In genomic region chr19:6363091-6363410, GRCm38 (mm10) we compare ENCODE assay signal across 7 mouse cellular contexts. TPM values are rescaled to one million over a fixed set of nuclear protein-coding genes. Genes with fewer than 3 reads are reported as not detected.
DNase-seq lines count a peak whose midpoint lies in the region; ATAC-seq and TF ChIP-seq lines count a peak whose summit lies in the region.

No protein-coding gene starts in this region.

- H3K4me1 ChIP-seq in lung, embryonic 15.5 days, result peaks cover 28% of the 10 kb centered on the region
- H3K4me1 ChIP-seq in embryonic fibroblast, embryonic 13.5 days (ENCODE audit: control insufficient read depth, insufficient read depth, low read length), result peaks cover 7% of the 10 kb centered on the region; the same call in 1 of the 2 replicates
- H3K4me1 ChIP-seq in limb, embryonic 12.5 days (replicated peaks), result peaks cover 28% of the 10 kb centered on the region
- H3K4me1 ChIP-seq in small intestine, adult 2 months (ENCODE audit: control insufficient read depth, insufficient read depth, insufficient read length, low read length), result no peaks in the 10 kb centered on the region; the same call in 1 of the 2 replicates

- under 1% methylated on average over 11 of the region's 11 CpGs for WGBS in lung, embryonic 15.5 days
- WGBS in limb, embryonic 12.5 days, result 1% methylated on average over 11 of the region's 11 CpGs
- WGBS in small intestine, adult 2 months, result under 1% methylated on average over 11 of the region's 11 CpGs

- no peaks in the 10 kb centered on the region for H3K9me3 ChIP-seq in lung, embryonic 15.5 days
- H3K9me3 ChIP-seq in limb, embryonic 12.5 days, result no peaks in the 10 kb centered on the region

- peak overlapping the region; percentile 35; the same call in 1 of the 2 replicates for H3K27ac ChIP-seq in lung, embryonic 15.5 days
- 0 out of 2 replicates have a peak overlapping the region, but pooled peaks have one; percentile 23 for H3K27ac ChIP-seq in embryonic fibroblast, embryonic 13.5 days (ENCODE audit: insufficient read depth, low read length)
- H3K27ac ChIP-seq in limb, embryonic 12.5 days, result peak overlapping the region; percentile 99
- H3K27ac ChIP-seq in small intestine, adult 2 months (ENCODE audit: insufficient read depth, low read depth, low read length), result peak overlapping the region; percentile 91

- no peaks in the 10 kb centered on the region for H3K27me3 ChIP-seq in lung, embryonic 15.5 days
- no peaks in the 10 kb centered on the region for H3K27me3 ChIP-seq in limb, embryonic 12.5 days
- H3K27me3 ChIP-seq in small intestine, adult 2 months (ENCODE audit: control insufficient read depth, insufficient read depth, low read length), result no peaks in the 10 kb centered on the region

- peak overlapping the region; percentile 85 for H3K4me3 ChIP-seq in lung, embryonic 15.5 days
- H3K4me3 ChIP-seq in embryonic fibroblast, embryonic 13.5 days (ENCODE audit: insufficient read depth, low read length), result peak overlapping the region; percentile 62
- peak overlapping the region; percentile 98 for H3K4me3 ChIP-seq in limb, embryonic 12.5 days (replicated peaks)
- peak overlapping the region; percentile 19 for H3K4me3 ChIP-seq in small intestine, adult 2 months (ENCODE audit: low read depth, low read length)

- TF ChIP-seq POLR2A in embryonic fibroblast, embryonic 13.5 days (IDR thresholded peaks at IDR 0.05; ENCODE audit: low read depth, low read length), result peak; percentile 44
- TF ChIP-seq POLR2A in small intestine, adult 2 months (IDR thresholded peaks at IDR 0.05; ENCODE audit: low read depth, low read length), result no peak

- H3K9ac ChIP-seq in lung, embryonic 15.5 days, result peak overlapping the region; percentile 55
- no peak overlapping the region; the same call in 1 of the 2 replicates for H3K9ac ChIP-seq in limb, embryonic 12.5 days (replicated peaks)

- peaks cover 30% of the 10 kb centered on the region for H3K36me3 ChIP-seq in lung, embryonic 15.5 days
- peaks cover 46% of the 10 kb centered on the region for H3K36me3 ChIP-seq in limb, embryonic 12.5 days
- H3K36me3 ChIP-seq in small intestine, adult 2 months (ENCODE audit: control insufficient read depth, insufficient read depth, low read length), result peaks cover 25% of the 10 kb centered on the region

- ATAC-seq in lung, embryonic 15.5 days (ENCODE audit: borderline replicate concordance, extremely low read depth, low FRiP score, low TSS enrichment), result no peak
- ATAC-seq in limb, embryonic 12.5 days (ENCODE audit: insufficient number of reproducible peaks, insufficient read depth, low FRiP score, low TSS enrichment, low read depth), result no peak

- no peak for TF ChIP-seq CTCF in embryonic fibroblast, embryonic 13.5 days (IDR thresholded peaks at IDR 0.05; ENCODE audit: borderline replicate concordance, insufficient read depth, low read length)
- no peak for TF ChIP-seq CTCF in small intestine, adult 2 months (IDR thresholded peaks at IDR 0.05; ENCODE audit: extremely low read depth, insufficient read length, insufficient replicate concordance, low read depth, low read length)

- DNase-seq in lung, postnatal 25 days (ENCODE audit: low spot score), result no peak
- DNase-seq in right cerebral cortex, postnatal 25 days, result no peak
- DNase-seq in adrenal gland, adult 18-20 months (ENCODE audit: low spot score in 2 of 2), result no peak

- peak overlapping the region; percentile 59 for H3K4me2 ChIP-seq in lung, embryonic 15.5 days
- peak overlapping the region; percentile 92 for H3K4me2 ChIP-seq in limb, embryonic 12.5 days

RNA-seq across cellular contexts. Expression of gene Sf1, which starts 0.4 kb away (rescaled TPM):
- polyA plus RNA-seq in lung, embryonic 15.5 days (2015; fragmentation: Nextera tagmentation; extraction: Ambion mirVana), result 133 and 136 TPM in 2 replicates
- polyA plus RNA-seq in embryonic fibroblast, embryonic 13.5 days (2011; ENCODE audit: insufficient read length, low read depth, missing spikeins), result 186 and 226 TPM in 2 replicates
- polyA plus RNA-seq in limb, embryonic 12.5 days (2016; fragmentation: Nextera tagmentation; extraction: Ambion mirVana), result 164 and 171 TPM in 2 replicates
- polyA plus RNA-seq in small intestine, adult 2 months (2012; rRNA removed), result 99.0 and 171 TPM in 2 replicates
- 100 to 1,000 TPM; 233 to 277 TPM for total RNA-seq in adrenal gland, adult 18-20 months (2021)

RNA-seq across cellular contexts. Expression of gene Pygm, which starts 21.1 kb away (rescaled TPM):
- polyA plus RNA-seq in lung, embryonic 15.5 days (2015; fragmentation: Nextera tagmentation; extraction: Ambion mirVana), result 17.7 and 22.3 TPM in 2 replicates
- polyA plus RNA-seq in embryonic fibroblast, embryonic 13.5 days (2011; ENCODE audit: insufficient read length, low read depth, missing spikeins), result 0.38 and 0.91 TPM in 2 replicates
- polyA plus RNA-seq in limb, embryonic 12.5 days (2016; fragmentation: Nextera tagmentation; extraction: Ambion mirVana), result 6.3 and 6.5 TPM in 2 replicates
- 3.2 and 5.0 TPM in 2 replicates for polyA plus RNA-seq in small intestine, adult 2 months (2012; rRNA removed)
- 10 to 100 TPM; 55.0 to 65.0 TPM for total RNA-seq in adrenal gland, adult 18-20 months (2021)

RNA-seq across cellular contexts. Expression of gene Map4k2, which starts 22.1 kb away (rescaled TPM):
- 19.2 and 22.9 TPM in 2 replicates for polyA plus RNA-seq in lung, embryonic 15.5 days (2015; fragmentation: Nextera tagmentation; extraction: Ambion mirVana)
- polyA plus RNA-seq in embryonic fibroblast, embryonic 13.5 days (2011; ENCODE audit: insufficient read length, low read depth, missing spikeins), result 18.0 and 24.3 TPM in 2 replicates
- 13.5 and 13.6 TPM in 2 replicates for polyA plus RNA-seq in limb, embryonic 12.5 days (2016; fragmentation: Nextera tagmentation; extraction: Ambion mirVana)
- 41.0 and 77.3 TPM in 2 replicates for polyA plus RNA-seq in small intestine, adult 2 months (2012; rRNA removed)
- 10 to 100 TPM; 31.1 to 40.1 TPM for total RNA-seq in adrenal gland, adult 18-20 months (2021)

RNA-seq across cellular contexts. Expression of gene Men1, which starts 28.3 kb away (rescaled TPM):
- polyA plus RNA-seq in lung, embryonic 15.5 days (2015; fragmentation: Nextera tagmentation; extraction: Ambion mirVana), result 82.6 and 85.7 TPM in 2 replicates
- 36.1 and 37.5 TPM in 2 replicates for polyA plus RNA-seq in embryonic fibroblast, embryonic 13.5 days (2011; ENCODE audit: insufficient read length, low read depth, missing spikeins)
- 103 and 107 TPM in 2 replicates for polyA plus RNA-seq in limb, embryonic 12.5 days (2016; fragmentation: Nextera tagmentation; extraction: Ambion mirVana)
- polyA plus RNA-seq in small intestine, adult 2 months (2012; rRNA removed), result 23.6 and 38.5 TPM in 2 replicates
- 10 to 100 TPM; 48.2 to 54.2 TPM for total RNA-seq in adrenal gland, adult 18-20 months (2021)

RNA-seq across cellular contexts. Expression of gene Rasgrp2, which starts 36.1 kb away (rescaled TPM):
- polyA plus RNA-seq in lung, embryonic 15.5 days (2015; fragmentation: Nextera tagmentation; extraction: Ambion mirVana), result 62.6 and 72.1 TPM in 2 replicates
- polyA plus RNA-seq in embryonic fibroblast, embryonic 13.5 days (2011; ENCODE audit: insufficient read length, low read depth, missing spikeins), result 1.8 and 2.3 TPM in 2 replicates
- 16.3 and 16.8 TPM in 2 replicates for polyA plus RNA-seq in limb, embryonic 12.5 days (2016; fragmentation: Nextera tagmentation; extraction: Ambion mirVana)
- polyA plus RNA-seq in small intestine, adult 2 months (2012; rRNA removed), result 38.3 and 40.9 TPM in 2 replicates
- total RNA-seq in adrenal gland, adult 18-20 months (2021), result 10 to 100 TPM; 38.0 to 44.8 TPM

Comparison
In these comparisons a context has a peak if more than half of its experiments do, and no peak if none do; other contexts are left out.
1. H3K27ac ChIP-seq: peak in every context shown above with its lines; median percentile 99 in limb, embryonic 12.5 days; 91 in small intestine, adult 2 months; 35 in lung, embryonic 15.5 days; 23 in embryonic fibroblast, embryonic 13.5 days.
2. H3K4me3 ChIP-seq: peak in every context shown above with its lines; median percentile 98 in limb, embryonic 12.5 days; 85 in lung, embryonic 15.5 days; 62 in embryonic fibroblast, embryonic 13.5 days; 19 in small intestine, adult 2 months.